Mouse (Mus musculus) stomach, embryonic 14.5 days (tissue): ENCODE measurements at regions not wholly inside any gene's neighbourhood (a gene's known extent, or its start where the extent isn't known, plus 50 kb on each side); places are given as distances from the start of the nearest gene placed in this dataset.
"Not testable (repeated sequence)": the region's sequence is repeated elsewhere in the genome, so short reads cannot be mapped to it uniquely, and the experiment has no call there.

Source experiments
- ATAC-seq: fragments of 200-750 bp; cut with Nextera tagmentation; 2 replicates; pipeline ENCODE4 v1.8.0; 2017; ENCODE audit warnings: low read depth, moderate TSS enrichment; ENCODE audit not compliant: insufficient number of reproducible peaks, insufficient read depth, low FRiP score
- H3K27ac ChIP-seq: fragments of 300-500 bp; sonication (generic); 2 replicates; pipeline ENCODE4 v1.5.1; 2014; ENCODE audit warnings: mild to moderate bottlenecking, low read length, moderate library complexity, mixed read lengths
- H3K27me3 ChIP-seq: fragments of 300-500 bp; sonication (generic); 2 replicates; pipeline ENCODE4 v1.6.1; 2014; ENCODE audit warnings: low read length, control low read depth, mixed read lengths; ENCODE audit not compliant: control insufficient read depth, insufficient read depth
- H3K36me3 ChIP-seq: fragments of 300-500 bp; sonication (generic); 2 replicates; pipeline ENCODE4 v1.6.1; 2014; ENCODE audit warnings: mild to moderate bottlenecking, control low read depth, low read length, moderate library complexity, mixed read lengths; ENCODE audit not compliant: control insufficient read depth, insufficient read depth
- H3K4me1 ChIP-seq: fragments of 300-500 bp; sonication (generic); 2 replicates; pipeline ENCODE4 v1.6.1; 2014; ENCODE audit warnings: low read length, control low read depth, mixed read lengths; ENCODE audit not compliant: control insufficient read depth, insufficient read depth
- H3K4me2 ChIP-seq: fragments of 300-500 bp; sonication (generic); replicated peaks from 2 replicates; pipeline ENCODE4 v1.6.1; 2014; ENCODE audit warnings: low read depth, low read length, control low read depth
- H3K4me3 ChIP-seq: fragments of 300-500 bp; sonication (generic); 2 replicates; pipeline ENCODE4 v1.5.1; 2014; ENCODE audit warnings: low read depth, low read length, control low read depth
- H3K9ac ChIP-seq: fragments of 300-500 bp; sonication (generic); replicated peaks from 2 replicates; pipeline ENCODE4 v1.6.1; 2014; ENCODE audit warnings: low read depth, mild to moderate bottlenecking, control low read depth, low read length, moderate library complexity, mixed read lengths
- H3K9me3 ChIP-seq: fragments of 300-500 bp; sonication (generic); 2 replicates; pipeline ENCODE4 v1.6.1; 2016; ENCODE audit warnings: low read depth, low read length, control low read depth; ENCODE audit not compliant: control insufficient read depth
- WGBS: fragments of 180-500 bp; shearing (Covaris S2); extraction: QIAGEN DNeasy Blood & Tissue Kit; methylation state at CpG from one replicate; pipeline ENCODE4 v1.1.7; 2014; 5-methylcytosine and 5-hydroxymethylcytosine counted together

DNA sequence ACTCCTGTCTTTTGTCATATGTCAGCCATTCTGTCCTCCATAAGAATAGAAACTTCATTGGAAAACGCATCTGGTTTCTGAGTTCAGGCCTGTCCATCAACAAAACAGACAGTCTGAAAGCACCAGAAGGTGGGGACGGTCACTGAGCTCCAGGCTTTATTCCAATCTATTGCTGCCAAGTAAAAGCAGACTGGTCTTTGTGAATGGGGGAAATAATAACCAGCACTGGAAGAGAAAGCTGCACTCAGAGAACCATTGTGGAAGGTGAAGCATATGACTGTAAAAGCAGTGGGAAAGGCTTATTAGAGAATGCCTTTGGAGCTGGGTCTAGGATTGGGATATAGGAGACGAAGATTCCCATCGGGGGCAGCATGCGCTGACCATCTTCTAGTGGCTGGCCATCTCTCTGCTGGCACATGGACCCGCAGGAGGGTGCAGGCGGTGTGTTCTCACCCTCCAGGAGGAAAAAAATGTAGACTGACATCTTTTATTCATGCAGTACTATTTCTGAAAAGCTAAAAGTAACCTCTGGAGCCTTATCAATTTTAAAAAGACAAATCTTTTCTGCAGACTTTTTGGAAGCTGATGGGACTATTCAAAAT lies 1638.0 kb downstream of the Car8 start:
- no peak overlapping the region for H3K4me2 ChIP-seq

DNA sequence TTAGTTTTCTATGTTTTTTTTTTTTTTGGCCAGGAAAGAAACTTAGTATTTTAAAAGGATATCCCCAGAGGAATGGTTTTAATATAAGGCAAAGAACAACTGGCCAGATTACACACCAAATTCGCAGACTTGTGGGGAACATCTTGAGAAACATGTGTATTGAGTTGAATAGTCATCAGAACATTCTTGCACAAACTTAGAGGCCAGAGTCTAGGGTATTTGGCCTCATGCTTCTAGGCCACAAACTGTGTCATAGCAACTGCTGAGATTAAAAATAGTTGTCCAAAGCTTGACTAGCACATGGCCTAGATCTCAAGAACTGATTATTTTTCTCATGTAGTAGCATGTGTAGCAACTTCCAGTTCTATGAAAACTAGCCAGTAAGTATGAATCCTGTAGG lies 1642.5 kb downstream of the Car8 start:
- no peak overlapping the region for H3K4me3 ChIP-seq
- H3K27me3 ChIP-seq: no peaks in the 10 kb centered on the region
- WGBS: 74% methylated on average over 1 of the region's 1 CpGs
- H3K27ac ChIP-seq: no peak overlapping the region
- H3K4me1 ChIP-seq: no peaks in the 10 kb centered on the region
- no peak overlapping the region for H3K4me2 ChIP-seq
- ATAC-seq: no peak
- no peaks in the 10 kb centered on the region for H3K36me3 ChIP-seq
- H3K9me3 ChIP-seq: no peaks in the 10 kb centered on the region
- no peak overlapping the region for H3K9ac ChIP-seq

More for the DNA sequence above, 1638.0 kb downstream of the Car8 start:
- Histone ChIP-seq H3K9me3 (no peaks in the 10 kb centered on the region), H3K4me1 (no peaks in the 10 kb centered on the region), H3K4me3 (no peak overlapping the region), H3K27me3 (no peaks in the 10 kb centered on the region), H3K27ac (no peak overlapping the region), H3K9ac (no peak overlapping the region), H3K36me3 (no peaks in the 10 kb centered on the region)
- WGBS: 79% methylated on average over 7 of the region's 7 CpGs
- ATAC-seq: no peak

GRCm38 (mm10) chr4:6592890-6593289 lies 1646.0 kb downstream of the Car8 start:
- H3K36me3 ChIP-seq, ATAC-seq, H3K4me2 ChIP-seq, H3K4me1 ChIP-seq, H3K9me3 ChIP-seq, H3K27me3 ChIP-seq, H3K4me3 ChIP-seq, H3K9ac ChIP-seq, H3K27ac ChIP-seq: not testable (repeated sequence)
- WGBS: 83% methylated on average over 3 of the region's 3 CpGs

- no peak overlapping the region for H3K4me2 ChIP-seq
- H3K36me3 ChIP-seq: no peaks in the 10 kb centered on the region
- H3K9ac ChIP-seq: no peak overlapping the region
- no peaks in the 10 kb centered on the region for H3K9me3 ChIP-seq
- no peak overlapping the region for H3K4me3 ChIP-seq
- no peak overlapping the region for H3K27ac ChIP-seq
- H3K27me3 ChIP-seq: no peaks in the 10 kb centered on the region
- ATAC-seq: no peak
- no peaks in the 10 kb centered on the region for H3K4me1 ChIP-seq
- 35% methylated on average over 11 of the region's 11 CpGs for WGBS
Observed at GRCm38 (mm10) chr4:6561604-6562357, 1677.1 kb downstream of the Car8 start.

DNA sequence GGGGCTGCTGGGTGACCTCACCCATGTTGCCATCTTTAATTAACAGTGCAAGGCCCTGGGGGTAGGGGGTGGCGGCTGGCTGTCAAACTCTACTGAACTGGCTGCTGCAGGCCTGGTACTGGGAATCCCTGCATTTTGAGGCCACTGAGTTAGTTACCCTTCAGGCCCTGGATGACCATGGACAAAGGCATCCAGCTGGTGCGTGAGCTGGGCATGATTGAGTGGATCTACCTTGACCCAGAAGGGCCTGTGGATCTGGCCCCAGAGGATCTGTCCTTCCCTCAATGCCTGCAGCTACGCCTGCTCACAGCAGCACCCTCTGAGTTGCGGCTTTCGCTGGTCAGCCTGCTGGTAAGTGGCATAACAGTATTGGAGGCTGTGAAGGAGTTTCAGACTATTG lies 1699.2 kb downstream of the Car8 start:
- no peaks in the 10 kb centered on the region for H3K9me3 ChIP-seq
- no peak overlapping the region for H3K9ac ChIP-seq
- no peak overlapping the region for H3K27ac ChIP-seq
- WGBS: 87% methylated on average over 5 of the region's 5 CpGs
- no peak overlapping the region for H3K4me3 ChIP-seq
- no peaks in the 10 kb centered on the region for H3K4me1 ChIP-seq
- no peaks in the 10 kb centered on the region for H3K36me3 ChIP-seq
- H3K4me2 ChIP-seq: no peak overlapping the region
- no peaks in the 10 kb centered on the region for H3K27me3 ChIP-seq
- ATAC-seq: no peak

GRCm38 (mm10) chr4:6532441-6532840 lies 1706.4 kb downstream of the Car8 start:
- Histone ChIP-seq H3K9ac (no peak overlapping the region), H3K27ac (no peak overlapping the region), H3K27me3 (no peaks in the 10 kb centered on the region), H3K4me2 (no peak overlapping the region), H3K9me3 (no peaks in the 10 kb centered on the region), H3K4me1 (no peaks in the 10 kb centered on the region), H3K4me3 (no peak overlapping the region), H3K36me3 (no peaks in the 10 kb centered on the region)
- WGBS: 50% methylated on average over 1 of the region's 1 CpGs
- ATAC-seq: no peak

- Histone ChIP-seq H3K4me2 (no peak overlapping the region), H3K9ac (no peak overlapping the region), H3K4me1 (no peaks in the 10 kb centered on the region), H3K36me3 (no peaks in the 10 kb centered on the region), H3K4me3 (no peak overlapping the region), H3K9me3 (no peaks in the 10 kb centered on the region), H3K27me3 (no peaks in the 10 kb centered on the region), H3K27ac (no peak overlapping the region)
- ATAC-seq: no peak
- 95% methylated on average over 1 of the region's 1 CpGs for WGBS
Observed at GRCm38 (mm10) chr4:6517626-6518025, 1721.2 kb downstream of the Car8 start.

DNA sequence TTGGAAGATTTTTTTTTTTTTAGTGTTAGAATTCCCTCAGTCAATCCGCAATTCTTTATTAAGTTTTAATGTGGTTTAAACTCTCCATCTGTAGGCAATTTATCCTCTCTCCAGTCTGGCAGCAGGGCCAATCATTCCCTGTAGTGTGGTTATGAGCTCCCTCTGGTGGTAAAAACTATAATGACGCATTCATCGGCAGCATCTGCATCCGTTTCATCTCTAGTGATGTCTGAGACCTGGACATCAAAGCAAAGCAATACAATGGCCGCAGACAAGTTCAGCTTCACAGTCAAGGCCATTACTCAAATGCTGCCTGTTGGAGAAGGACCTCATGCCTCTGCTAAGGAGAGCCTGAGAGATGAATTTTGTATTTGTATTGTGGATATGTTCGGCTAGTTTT lies 1721.7 kb upstream of the Impad1 start:
- Histone ChIP-seq H3K4me1 (no peaks in the 10 kb centered on the region), H3K4me3 (no peak overlapping the region), H3K27ac (no peak overlapping the region), H3K27me3 (no peaks in the 10 kb centered on the region), H3K9me3 (no peaks in the 10 kb centered on the region), H3K4me2 (no peak overlapping the region), H3K9ac (no peak overlapping the region), H3K36me3 (no peaks in the 10 kb centered on the region)
- 19% methylated on average over 6 of the region's 6 CpGs for WGBS
- no peak for ATAC-seq

GRCm38 (mm10) chr4:6513635-6514034 lies 1720.5 kb upstream of the Impad1 start:
- WGBS: 69% methylated on average over 3 of the region's 3 CpGs
- Histone ChIP-seq H3K9ac (no peak overlapping the region), H3K4me1 (no peaks in the 10 kb centered on the region), H3K27me3 (no peaks in the 10 kb centered on the region), H3K36me3 (no peaks in the 10 kb centered on the region), H3K9me3 (no peaks in the 10 kb centered on the region), H3K4me3 (no peak overlapping the region), H3K27ac (no peak overlapping the region), H3K4me2 (no peak overlapping the region)
- no peak for ATAC-seq
